Mouse (Mus musculus): ENCODE data around the gene Ldlrad2.
A peak's percentile ranks its signal among the peaks of the same experiment; 100 is the strongest.

The Ldlrad2 gene

DNA sequence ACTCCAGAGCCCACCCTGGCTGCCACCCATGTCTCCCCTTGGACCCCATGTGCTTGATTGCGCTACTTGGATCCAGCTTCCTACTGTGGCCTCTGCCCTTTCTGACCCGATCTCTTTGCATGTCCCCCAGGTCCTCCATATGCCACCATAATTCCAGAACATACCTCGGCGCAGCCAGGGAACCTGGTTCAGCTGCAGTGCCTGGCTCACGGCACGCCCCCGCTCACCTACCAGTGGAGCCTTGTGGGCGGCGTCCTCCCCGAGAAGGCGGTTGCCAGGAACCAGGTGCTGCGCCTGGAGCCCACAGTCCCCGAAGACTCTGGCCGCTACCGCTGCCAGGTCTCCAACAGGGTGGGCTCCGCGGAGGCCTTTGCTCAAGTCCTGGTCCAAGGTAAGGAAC is 20.9 kb downstream of the Ldlrad2 start:
- DNase-seq (ENCODE audit: low read depth, low spot score) = no peak

DNA sequence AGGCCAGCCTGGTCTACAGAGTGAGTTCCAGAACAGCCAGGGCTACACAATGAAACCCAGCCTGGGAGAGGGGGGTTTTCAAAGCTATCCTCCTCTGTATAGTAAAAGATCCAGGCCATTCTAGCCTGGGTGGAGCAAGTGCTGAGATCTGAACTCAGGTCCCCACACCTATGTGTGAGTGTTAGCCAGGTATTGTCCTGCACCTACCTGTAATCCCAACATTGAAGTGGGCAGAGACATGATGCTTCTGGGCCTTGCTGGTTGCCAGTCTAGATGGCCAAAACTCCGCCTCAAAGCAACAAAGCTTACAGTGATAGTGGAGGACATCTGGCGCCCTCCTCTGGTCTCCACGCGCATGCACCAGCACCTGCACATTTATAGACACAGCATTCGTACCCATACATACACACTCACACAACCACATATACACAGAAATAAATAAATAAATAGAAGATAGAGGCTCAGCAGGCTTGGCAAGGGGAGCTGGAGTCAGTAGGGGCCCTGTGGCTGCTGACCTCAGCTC is 28.3 kb downstream of the Ldlrad2 start:
- DNase-seq (ENCODE audit: low read depth, low spot score) = peak; percentile 3

DNA sequence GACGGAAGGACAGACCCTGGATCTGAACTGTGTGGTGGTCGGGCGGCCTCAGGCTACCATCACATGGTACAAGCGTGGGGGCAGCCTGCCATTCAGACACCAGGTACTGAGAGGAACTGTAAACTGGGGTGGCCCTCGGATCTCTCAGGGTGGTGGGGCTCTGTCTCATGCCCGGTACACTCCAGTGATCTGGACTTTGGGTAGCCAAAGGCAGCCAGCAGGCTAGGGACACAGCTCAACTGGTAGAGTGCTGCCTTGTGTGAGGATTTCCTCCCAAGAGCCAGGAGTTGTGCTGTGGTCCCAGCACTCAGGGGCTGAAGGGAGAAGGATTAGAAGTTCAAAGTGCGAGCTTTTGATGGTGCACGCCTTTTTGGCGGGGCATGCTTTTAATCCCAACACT is 28.8 kb downstream of the Ldlrad2 start:
- no peak for DNase-seq (ENCODE audit: low read depth, low spot score)

DNA sequence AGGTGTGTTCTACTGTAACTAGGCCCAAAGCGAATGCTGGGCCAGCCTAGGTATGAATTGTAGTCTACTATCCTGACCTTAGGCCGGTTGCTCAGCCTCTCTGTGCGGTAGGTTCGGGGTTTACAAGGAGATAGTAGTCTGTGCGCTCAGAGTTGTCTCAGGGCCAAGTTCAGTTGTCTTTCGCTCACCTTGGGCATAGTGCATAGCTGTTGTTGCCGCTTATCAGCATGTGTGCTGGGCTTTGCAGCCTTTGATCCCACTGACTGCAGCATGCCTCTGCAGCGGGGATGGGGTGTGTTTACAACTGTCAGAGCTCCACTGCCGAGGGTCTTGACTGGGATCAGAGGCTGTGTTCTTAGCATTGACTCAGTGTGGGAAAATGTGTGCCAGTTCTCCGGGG is 31.4 kb downstream of the Ldlrad2 start:
- no peak for DNase-seq (ENCODE audit: low read depth, low spot score)

DNA sequence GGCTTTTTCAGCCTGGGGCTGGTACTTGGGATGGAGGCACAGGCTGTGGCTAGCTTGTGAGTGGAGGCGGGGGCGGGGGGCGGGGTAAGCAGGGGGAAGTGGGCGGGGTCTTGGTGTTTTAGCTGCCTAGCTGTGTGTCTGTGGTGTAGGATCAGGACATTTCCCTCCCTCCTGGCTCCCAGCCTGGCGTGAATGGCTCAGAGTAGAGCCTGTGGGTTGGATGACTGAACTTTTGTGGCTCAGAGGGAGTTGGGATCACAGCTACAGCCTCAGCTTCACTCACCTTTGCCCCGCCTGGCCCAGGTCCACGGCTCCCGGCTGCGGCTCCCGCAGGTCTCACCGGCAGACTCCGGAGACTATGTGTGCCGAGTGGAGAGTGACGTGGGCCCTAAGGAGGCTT is 34.0 kb downstream of the Ldlrad2 start:
- DNase-seq (ENCODE audit: low read depth, low spot score) = no peak

DNA sequence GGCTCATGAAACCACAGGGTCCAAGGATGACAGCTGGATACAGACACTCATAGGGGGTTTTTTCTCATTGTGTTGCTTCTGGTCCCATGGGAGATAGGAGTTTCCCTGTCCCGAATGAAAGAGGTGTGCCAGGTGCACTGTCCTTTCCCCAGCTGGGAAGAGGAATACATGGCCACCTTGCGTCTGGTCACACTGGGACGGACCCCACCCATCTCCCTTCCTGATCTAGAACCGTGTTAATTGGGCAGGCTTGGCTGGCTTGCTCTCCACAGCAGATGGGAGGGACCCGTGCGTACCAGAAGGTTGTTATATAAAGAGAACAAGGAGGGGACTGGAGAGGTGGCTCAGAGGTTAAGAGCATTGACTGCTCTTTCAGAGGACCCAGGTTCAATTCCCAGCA is 46.5 kb downstream of the Ldlrad2 start:
- no peak for DNase-seq (ENCODE audit: low read depth, low spot score)

DNA sequence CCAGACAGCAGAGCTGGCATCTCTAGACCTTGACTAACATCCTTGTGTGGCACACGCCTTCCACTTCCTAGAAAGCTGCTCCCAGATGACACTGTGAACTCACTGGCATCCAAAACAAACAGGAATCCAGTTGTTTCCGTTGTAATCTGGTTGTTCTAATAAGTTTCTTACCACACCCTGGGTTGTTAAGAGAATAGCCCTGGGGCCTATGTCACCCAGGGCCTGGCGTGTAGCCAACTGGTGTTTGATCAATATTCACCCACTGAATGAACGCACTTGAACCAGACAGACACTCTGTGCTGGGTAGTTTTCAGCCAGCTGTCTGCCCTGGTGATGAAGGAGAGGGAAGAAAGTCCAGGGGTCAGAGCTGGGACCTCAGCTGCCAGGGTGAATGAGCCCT is 47.0 kb downstream of the Ldlrad2 start:
- no peak for DNase-seq (ENCODE audit: low read depth, low spot score)

DNA sequence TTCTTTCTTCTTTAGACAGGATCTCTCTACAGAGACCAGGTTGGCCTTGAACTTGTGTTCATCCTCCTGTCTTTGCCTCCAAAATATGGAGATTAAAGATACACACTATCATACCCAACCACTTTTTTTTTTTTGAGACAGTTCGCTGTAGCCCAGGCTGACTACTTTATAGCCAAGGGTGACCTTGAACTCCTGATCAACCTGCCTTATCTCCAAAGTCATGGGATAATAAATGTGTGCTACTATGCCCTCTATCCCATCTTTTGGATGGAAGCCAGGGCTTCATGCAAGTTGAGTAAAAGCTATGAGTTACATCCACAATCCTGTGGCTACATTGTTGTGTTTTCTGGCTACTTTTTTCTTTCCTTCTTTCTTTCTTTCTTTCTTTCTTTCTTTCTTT is 48.9 kb downstream of the Ldlrad2 start:
- no peak for DNase-seq (ENCODE audit: low read depth, low spot score)
